Mouse (Mus musculus) gastrocnemius, postnatal 25 days (tissue): ENCODE results near the gene Rhox4c. TPM values are rescaled to one million over a fixed set of nuclear protein-coding genes. Genes with fewer than 3 reads are reported as not detected.
"Not testable (repeated sequence)": the region's sequence is repeated elsewhere in the genome, so short reads cannot be mapped to it uniquely, and the experiment has no call there.

ENCODE experiments used
- DNase-seq: peaks from one replicate; pipeline ENCODE4 v3.0.0; 2022
- long read RNA-seq, 2 experiments: library from polyadenylated mRNA; stranded (forward); transcript quantifications; one replicate each; pipeline ENCODE4 v2.0.0; 2021
- total RNA-seq, 2 experiments: library from RNA; stranded (reverse); gene quantifications; 1 replicate in 1 of 2; 2 replicates in 1 of 2; pipeline ENCODE4 v1.2.3; 2021

Rhox4c gene
- total RNA-seq: not detected
- long read RNA-seq, experiment 1: 0 reads
- long read RNA-seq, experiment 2: 0 reads

- DNase-seq: not testable (repeated sequence)
Observed at GRCm38 (mm10) chrX:37480037-37480436, at the start of gene Rhox4c. TSS of gene Rhox4c (plus strand) at chrX:37480337.

- not testable (repeated sequence) for DNase-seq
Observed at GRCm38 (mm10) chrX:37432194-37432593, 47.9 kb upstream of the Rhox4c start, which contains the start of gene Rhox4b. TSS of gene Rhox4b (plus strand) at chrX:37432494.

- not testable (repeated sequence) for DNase-seq
Observed at GRCm38 (mm10) chrX:37453380-37453779, 26.8 kb upstream of the Rhox4c start, which contains the start of gene Rhox2c. TSS of gene Rhox2c (plus strand) at chrX:37453680.

GRCm38 (mm10) chrX:37458285-37458684, 21.9 kb upstream of the Rhox4c start, which contains the start of gene Rhox3c:
TSS of gene Rhox3c (plus strand) at chrX:37458585.
- DNase-seq: not testable (repeated sequence)

GRCm38 (mm10) chrX:37514059-37514458, 33.9 kb downstream of the Rhox4c start, which contains the start of gene Rhox4d:
TSS of gene Rhox4d (plus strand) at chrX:37514359.
- DNase-seq: not testable (repeated sequence)

GRCm38 (mm10) chrX:37530152-37530551, 50.0 kb downstream of the Rhox4c start, which contains the start of gene Rhox2e:
TSS of gene Rhox2e (plus strand) at chrX:37530452.
- DNase-seq: not testable (repeated sequence)

Other genes with a start within 250 kb of the Rhox4c start
- not detected for gene Rhox2a, start 235.4 kb upstream of the Rhox4c start, total RNA-seq
- gene Rhox3a, start 230.4 kb upstream of the Rhox4c start, total RNA-seq: not detected
- not detected for gene Rhox4a, start 215.0 kb upstream of the Rhox4c start, total RNA-seq
- not detected for gene Rhox3a2, start 100.3 kb upstream of the Rhox4c start, total RNA-seq
- not detected for gene Rhox4a2, start 89.5 kb upstream of the Rhox4c start, total RNA-seq
- gene Rhox2b, start 68.3 kb upstream of the Rhox4c start, total RNA-seq: not detected
- gene Rhox4b, start 47.8 kb upstream of the Rhox4c start, total RNA-seq: not detected
- not detected for gene Rhox2c, start 26.7 kb upstream of the Rhox4c start, total RNA-seq
- gene Rhox3c, start 21.8 kb upstream of the Rhox4c start, total RNA-seq: not detected
- gene Rhox2d, start 13.1 kb downstream of the Rhox4c start, total RNA-seq: not detected
- not detected for gene Rhox4d, start 34.0 kb downstream of the Rhox4c start, total RNA-seq
- not detected for gene Rhox2e, start 50.1 kb downstream of the Rhox4c start, total RNA-seq
- gene Rhox3e, start 61.7 kb downstream of the Rhox4c start, total RNA-seq: not detected
- gene Rhox4e, start 77.1 kb downstream of the Rhox4c start, total RNA-seq: not detected
- not detected for gene Rhox2f, start 91.1 kb downstream of the Rhox4c start, total RNA-seq
- not detected for gene Rhox3f, start 100.7 kb downstream of the Rhox4c start, total RNA-seq
- not detected for gene Rhox4f, start 127.4 kb downstream of the Rhox4c start, total RNA-seq
- gene Rhox3g, start 148.3 kb downstream of the Rhox4c start, total RNA-seq: not detected
- not detected for gene Rhox2g, start 163.1 kb downstream of the Rhox4c start, total RNA-seq
- not detected for gene Rhox4g, start 171.0 kb downstream of the Rhox4c start, total RNA-seq
- not detected for gene Rhox3h, start 188.4 kb downstream of the Rhox4c start, total RNA-seq
- gene Rhox2h, start 192.9 kb downstream of the Rhox4c start, total RNA-seq: not detected